Comparison of ENCODE assay signal across 21 mouse cellular contexts in genomic region chr5:21936096-21936495, GRCm38 (mm10).
"Had no signal": no experiment of that assay in that cellular context is flagged by ENCODE, and none has a peak within 500 bp of the region (broad histone marks: within the 10 kb centered on the region; RNA-seq: fewer than 3 reads in every experiment).

No protein-coding gene starts in this region.

- H3K4me1 ChIP-seq: liver, embryonic 15.5 days; stomach, embryonic 15.5 days had no signal

- ATAC-seq: liver, postnatal 0 days; lung, postnatal 0 days; midbrain, embryonic 16.5 days had no signal

- H3K36me3 ChIP-seq: lung, embryonic 15.5 days; midbrain, embryonic 12.5 days; neural tube, embryonic 15.5 days; stomach, embryonic 15.5 days had no signal

- H3K27me3 ChIP-seq: liver, embryonic 15.5 days; lung, embryonic 15.5 days; megakaryocyte, embryonic 14.5 days; midbrain, embryonic 12.5 days; neural tube, embryonic 13.5 days; neural tube, embryonic 15.5 days; stomach, embryonic 15.5 days had no signal

- H3K9me3 ChIP-seq: liver, embryonic 15.5 days; lung, embryonic 15.5 days; megakaryocyte, embryonic 14.5 days; midbrain, embryonic 12.5 days; neural tube, embryonic 13.5 days; neural tube, embryonic 15.5 days; stomach, embryonic 15.5 days had no signal

- DNase-seq: liver, postnatal 0 days; lung, adult 2 months; lung, postnatal 14 days; lung, postnatal 36 days; midbrain, embryonic 14.5 days; right cerebral cortex, postnatal 14 days; thymus, adult 2 months; thymus, postnatal 25 days; thymus, postnatal 4 days had no signal

- H3K9ac ChIP-seq: liver, embryonic 15.5 days; liver, postnatal 0 days; lung, embryonic 15.5 days; midbrain, embryonic 12.5 days; neural tube, embryonic 13.5 days; neural tube, embryonic 15.5 days; stomach, embryonic 15.5 days had no signal

- H3K27ac ChIP-seq: liver, embryonic 15.5 days; lung, embryonic 15.5 days; macrophage; midbrain, embryonic 12.5 days; neural tube, embryonic 13.5 days; neural tube, embryonic 15.5 days; stomach, embryonic 15.5 days; stomach, postnatal 0 days had no signal

- H3K4me3 ChIP-seq: liver, embryonic 15.5 days; lung, embryonic 15.5 days; megakaryocyte, embryonic 14.5 days; midbrain, embryonic 12.5 days; myocyte; neural tube, embryonic 13.5 days; neural tube, embryonic 15.5 days; stomach, embryonic 15.5 days had no signal

- H3K4me2 ChIP-seq: liver, embryonic 15.5 days; lung, embryonic 15.5 days; midbrain, embryonic 12.5 days; neural tube, embryonic 13.5 days; neural tube, embryonic 15.5 days; stomach, embryonic 15.5 days had no signal
